Mouse (Mus musculus) heart, embryonic 15.5 days (tissue): Measurements from ENCODE around the gene Gm42791. TPM values are rescaled to one million over a fixed set of nuclear protein-coding genes. Genes with fewer than 3 reads are reported as not detected.

ENCODE experiments used
- ATAC-seq: fragments of 200-750 bp; cut with Nextera tagmentation; replicated peaks from 2 replicates; pipeline ENCODE4 v1.8.0; 2017; ENCODE audit warnings: low read depth, moderate TSS enrichment; ENCODE audit not compliant: insufficient number of reproducible peaks, insufficient read depth, low FRiP score
- H3K27ac ChIP-seq: fragments of 300-500 bp; sonication (generic); 2 replicates; pipeline ENCODE4 v1.5.1; 2015; ENCODE audit warnings: mild to moderate bottlenecking, inconsistent platforms
- H3K27me3 ChIP-seq: fragments of 300-500 bp; sonication (generic); 2 replicates; pipeline ENCODE4 v1.6.1; 2015; ENCODE audit warnings: inconsistent platforms
- H3K36me3 ChIP-seq: fragments of 300-500 bp; sonication (generic); 2 replicates; pipeline ENCODE4 v1.6.1; 2015; ENCODE audit warnings: mild to moderate bottlenecking, inconsistent platforms
- H3K4me1 ChIP-seq: fragments of 300-500 bp; sonication (generic); replicated peaks from 2 replicates; pipeline ENCODE4 v1.6.1; 2015; ENCODE audit warnings: inconsistent platforms
- H3K4me2 ChIP-seq: fragments of 300-500 bp; sonication (generic); 2 replicates; pipeline ENCODE4 v1.6.1; 2015; ENCODE audit warnings: inconsistent platforms, mild to moderate bottlenecking, moderate library complexity
- H3K4me3 ChIP-seq: fragments of 300-500 bp; sonication (generic); 2 replicates; pipeline ENCODE4 v1.5.1; 2015; ENCODE audit warnings: mild to moderate bottlenecking, inconsistent platforms
- H3K9ac ChIP-seq: fragments of 300-500 bp; sonication (generic); 2 replicates; pipeline ENCODE4 v1.6.1; 2015; ENCODE audit warnings: mild to moderate bottlenecking, inconsistent platforms
- H3K9me3 ChIP-seq: fragments of 300-500 bp; sonication (generic); replicated peaks from 2 replicates; pipeline ENCODE4 v1.6.1; 2016; ENCODE audit warnings: inconsistent platforms
- WGBS: fragments of 180-500 bp; shearing (Covaris S2); methylation state at CpG from one replicate; pipeline ENCODE4 v1.1.7; 2015; ENCODE audit warnings: mixed read lengths; 5-methylcytosine and 5-hydroxymethylcytosine counted together
- polyA plus RNA-seq: library from polyadenylated mRNA; unstranded; fragments of >200 nt; fragmentation: Nextera tagmentation; extraction: Ambion mirVana; gene quantifications from 2 replicates; pipeline ENCODE4 v1.2.1, GENCODE M21; 2015

Gene Gm42791
- polyA plus RNA-seq, 1 experiment from 2014 or later: 2.6 TPM

DNA sequence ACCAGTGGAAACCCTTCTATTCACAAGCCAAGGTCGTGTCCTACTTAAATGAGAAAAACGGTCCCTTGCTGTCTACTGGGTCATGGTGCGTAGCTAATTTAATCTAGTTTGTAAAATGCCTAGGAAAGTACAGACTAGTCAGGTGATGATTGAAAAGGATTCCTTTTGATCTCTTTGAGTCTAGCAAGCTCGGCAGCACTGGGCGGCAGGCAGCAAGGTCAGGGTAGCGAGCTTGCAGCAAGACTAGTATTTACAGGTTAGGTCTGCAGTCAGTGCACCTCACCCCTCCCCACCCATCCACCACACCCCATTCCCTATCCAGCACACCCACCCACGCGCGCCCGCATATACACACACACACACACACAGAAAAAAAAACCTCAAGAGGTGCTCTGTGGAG lies 34.7 kb downstream of the Gm42791 start:
- 0 out of 2 replicates have a peak overlapping the region, but pooled peaks have one; percentile 29 for H3K9ac ChIP-seq
- 67% methylated on average over 10 of the region's 10 CpGs for WGBS
- no peaks in the 10 kb centered on the region for H3K9me3 ChIP-seq
- no peaks in the 10 kb centered on the region for H3K27me3 ChIP-seq
- peaks cover 30% of the 10 kb centered on the region for H3K4me1 ChIP-seq
- no peak for ATAC-seq
- peak overlapping the region; percentile 50 for H3K4me3 ChIP-seq
- peak overlapping the region; percentile 80 for H3K4me2 ChIP-seq
- no peaks in the 10 kb centered on the region for H3K36me3 ChIP-seq
- peak overlapping the region; percentile 47; the same call in 1 of the 2 replicates for H3K27ac ChIP-seq

GRCm38 (mm10) chr5:148959068-148959990 lies 35.6 kb downstream of the Gm42791 start:
- peaks cover 21% of the 10 kb centered on the region for H3K4me1 ChIP-seq
- H3K36me3 ChIP-seq: no peaks in the 10 kb centered on the region
- H3K9ac ChIP-seq: peak overlapping the region; percentile 29
- WGBS: 1% methylated on average over 39 of the region's 39 CpGs
- H3K4me2 ChIP-seq: peak overlapping the region; percentile 80
- H3K27ac ChIP-seq: peak overlapping the region; percentile 47
- peak; percentile 65 for ATAC-seq
- H3K9me3 ChIP-seq: no peaks in the 10 kb centered on the region
- H3K27me3 ChIP-seq: no peaks in the 10 kb centered on the region
- peak overlapping the region; percentile 50 for H3K4me3 ChIP-seq

DNA sequence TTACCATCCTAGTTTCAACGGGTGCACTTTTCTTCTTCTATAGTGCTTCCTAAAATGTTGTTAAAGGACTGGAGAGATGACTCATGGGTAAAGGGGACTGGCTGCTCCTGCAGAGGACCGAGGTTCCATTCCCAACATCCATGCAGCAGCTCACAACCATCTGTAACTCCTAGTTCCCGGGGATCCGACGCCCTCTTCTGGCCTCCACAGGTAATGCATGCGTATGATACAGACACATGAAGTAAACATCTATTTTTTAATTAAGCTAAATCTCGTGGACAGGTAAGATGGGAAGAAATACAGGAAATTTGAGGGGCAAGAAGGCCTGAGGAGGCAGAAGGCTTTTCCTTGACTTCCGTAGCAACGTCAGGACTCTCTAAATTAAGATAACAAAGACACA lies 36.6 kb downstream of the Gm42791 start:
- Histone ChIP-seq H3K9me3 (no peaks in the 10 kb centered on the region), H3K27ac (no peak overlapping the region), H3K27me3 (no peaks in the 10 kb centered on the region), H3K9ac (no peak overlapping the region), H3K36me3 (no peaks in the 10 kb centered on the region), H3K4me1 (peaks cover 18% of the 10 kb centered on the region), H3K4me3 (no peak overlapping the region), H3K4me2 (no peak overlapping the region)
- 43% methylated on average over 9 of the region's 9 CpGs for WGBS
- ATAC-seq: no peak

GRCm38 (mm10) chr5:148956898-148957535 lies 37.9 kb downstream of the Gm42791 start:
- Histone ChIP-seq H3K4me3 (no peak overlapping the region), H3K4me1 (peaks cover 23% of the 10 kb centered on the region), H3K9me3 (no peaks in the 10 kb centered on the region), H3K27me3 (no peaks in the 10 kb centered on the region), H3K27ac (no peak overlapping the region), H3K4me2 (no peak overlapping the region), H3K36me3 (no peaks in the 10 kb centered on the region), H3K9ac (no peak overlapping the region)
- WGBS: 46% methylated on average over 9 of the region's 9 CpGs
- no peak for ATAC-seq

- 83% methylated on average over 9 of the region's 9 CpGs for WGBS
- no peak overlapping the region for H3K9ac ChIP-seq
- H3K36me3 ChIP-seq: no peaks in the 10 kb centered on the region
- no peak overlapping the region for H3K4me3 ChIP-seq
- peaks cover 27% of the 10 kb centered on the region for H3K4me1 ChIP-seq
- no peak overlapping the region for H3K27ac ChIP-seq
- ATAC-seq: no peak
- H3K4me2 ChIP-seq: no peak overlapping the region
- no peaks in the 10 kb centered on the region for H3K27me3 ChIP-seq
- H3K9me3 ChIP-seq: no peaks in the 10 kb centered on the region
Observed at GRCm38 (mm10) chr5:148956091-148956490, 38.9 kb downstream of the Gm42791 start.

GRCm38 (mm10) chr5:148955575-148955974 lies 39.4 kb downstream of the Gm42791 start:
- peaks cover 30% of the 10 kb centered on the region for H3K4me1 ChIP-seq
- H3K4me2 ChIP-seq: no peak overlapping the region
- 87% methylated on average over 6 of the region's 6 CpGs for WGBS
- H3K9me3 ChIP-seq: no peaks in the 10 kb centered on the region
- no peak for ATAC-seq
- no peak overlapping the region for H3K27ac ChIP-seq
- H3K9ac ChIP-seq: no peak overlapping the region
- H3K27me3 ChIP-seq: no peaks in the 10 kb centered on the region
- H3K4me3 ChIP-seq: no peak overlapping the region
- H3K36me3 ChIP-seq: no peaks in the 10 kb centered on the region

DNA sequence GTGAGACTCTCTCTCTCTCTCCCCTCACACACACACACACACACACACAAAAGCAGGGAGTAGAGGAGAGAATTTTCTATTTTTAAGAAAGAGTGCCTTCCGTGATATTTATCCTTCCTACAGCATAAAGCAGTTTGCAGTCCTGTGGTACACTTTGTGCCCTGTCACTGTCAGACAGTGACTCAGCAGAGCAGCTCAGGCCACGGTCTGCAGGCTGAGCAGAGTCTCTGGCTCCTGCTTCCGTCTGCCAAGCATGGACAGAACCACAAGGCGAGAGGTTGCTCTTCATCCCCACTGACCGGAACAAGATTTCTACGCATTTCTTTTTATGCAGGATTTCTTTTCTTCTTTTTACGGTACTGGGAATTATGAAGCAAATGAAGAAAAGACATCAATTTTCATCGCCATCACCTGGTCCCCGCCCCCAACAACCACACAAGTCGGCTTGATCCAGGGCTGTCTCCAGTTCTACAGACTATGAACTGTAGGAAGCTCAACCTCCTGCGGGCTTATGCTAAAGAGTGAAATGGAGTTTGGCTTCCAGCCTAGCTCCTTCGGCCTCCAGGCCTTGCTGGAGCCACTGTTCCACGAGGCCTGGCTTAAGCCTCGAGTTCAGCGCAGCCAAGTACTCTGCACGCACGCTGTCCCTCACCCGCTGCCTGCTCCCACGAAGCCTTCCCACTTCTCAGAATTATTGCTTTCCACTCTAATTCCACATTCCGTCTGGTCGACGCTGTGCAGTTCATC lies 40.5 kb downstream of the Gm42791 start:
- no peak overlapping the region for H3K27ac ChIP-seq
- H3K4me3 ChIP-seq: no peak overlapping the region
- H3K27me3 ChIP-seq: no peaks in the 10 kb centered on the region
- 78% methylated on average over 22 of the region's 22 CpGs for WGBS
- no peak overlapping the region for H3K9ac ChIP-seq
- H3K4me1 ChIP-seq: peaks cover 24% of the 10 kb centered on the region
- no peaks in the 10 kb centered on the region for H3K36me3 ChIP-seq
- H3K4me2 ChIP-seq: no peak overlapping the region
- no peak for ATAC-seq
- H3K9me3 ChIP-seq: no peaks in the 10 kb centered on the region

DNA sequence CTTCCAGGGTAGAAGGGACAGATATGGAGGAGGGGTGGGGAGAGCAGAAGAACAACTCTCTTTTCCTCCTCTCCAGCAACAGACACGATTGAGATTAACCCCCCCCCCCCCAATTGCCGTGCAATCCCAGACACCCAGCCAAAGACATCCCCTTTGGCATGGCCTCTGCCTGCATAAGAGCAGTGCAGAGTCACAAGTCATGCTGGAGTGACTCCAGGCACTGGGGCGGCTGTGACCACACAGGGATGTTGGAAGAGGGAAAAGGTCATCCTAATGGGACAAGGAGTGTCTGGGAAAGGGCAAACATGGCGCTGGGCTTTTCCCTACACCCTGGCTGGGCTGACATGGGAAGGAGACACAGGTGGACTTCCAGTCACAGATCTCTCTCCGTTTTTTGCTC lies 41.8 kb downstream of the Gm42791 start:
- 62% methylated on average over 5 of the region's 5 CpGs for WGBS

GRCm38 (mm10) chr5:148952419-148952818 lies 42.5 kb downstream of the Gm42791 start:
- no peak overlapping the region for H3K27ac ChIP-seq
- ATAC-seq: no peak
- no peaks in the 10 kb centered on the region for H3K27me3 ChIP-seq
- no peaks in the 10 kb centered on the region for H3K9me3 ChIP-seq
- H3K4me1 ChIP-seq: peaks cover 16% of the 10 kb centered on the region; the same call in 1 of the 2 replicates
- no peak overlapping the region for H3K9ac ChIP-seq
- H3K4me2 ChIP-seq: no peak overlapping the region
- H3K4me3 ChIP-seq: no peak overlapping the region
- no peaks in the 10 kb centered on the region for H3K36me3 ChIP-seq
- 52% methylated on average over 6 of the region's 6 CpGs for WGBS

More for the DNA sequence above, 41.8 kb downstream of the Gm42791 start:
- no peak overlapping the region for H3K9ac ChIP-seq
- no peaks in the 10 kb centered on the region for H3K36me3 ChIP-seq
- 0 out of 2 replicates have a peak, but pooled peaks have one; percentile 47 for ATAC-seq
- no peak overlapping the region for H3K4me3 ChIP-seq
- peaks cover 16% of the 10 kb centered on the region; the same call in 1 of the 2 replicates for H3K4me1 ChIP-seq
- H3K27me3 ChIP-seq: no peaks in the 10 kb centered on the region
- no peak overlapping the region for H3K27ac ChIP-seq
- no peak overlapping the region for H3K4me2 ChIP-seq
- no peaks in the 10 kb centered on the region for H3K9me3 ChIP-seq

DNA sequence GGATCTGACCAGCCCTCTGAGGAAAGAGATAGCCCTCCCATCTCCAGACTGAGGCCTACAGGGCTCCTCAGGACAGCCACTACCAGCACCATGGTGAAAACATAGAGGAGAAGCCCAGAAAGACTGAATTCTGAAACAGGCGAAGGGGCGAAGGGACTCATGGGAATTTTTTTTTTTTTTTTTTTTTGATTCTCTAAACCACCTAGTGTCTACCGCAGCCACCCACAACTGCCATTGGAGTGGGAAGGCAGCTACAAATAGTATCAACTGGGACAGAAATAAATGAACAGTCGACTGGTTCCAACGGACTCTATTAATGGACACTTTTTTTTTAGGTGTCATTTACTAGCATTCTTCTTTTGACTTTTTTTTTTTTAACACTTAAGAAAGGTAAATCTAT lies 43.6 kb downstream of the Gm42791 start:
- no peak overlapping the region for H3K4me2 ChIP-seq
- H3K27ac ChIP-seq: 0 out of 2 replicates have a peak overlapping the region, but pooled peaks have one; percentile 24
- no peak for ATAC-seq
- no peaks in the 10 kb centered on the region for H3K9me3 ChIP-seq
- H3K27me3 ChIP-seq: no peaks in the 10 kb centered on the region
- H3K9ac ChIP-seq: no peak overlapping the region
- H3K4me3 ChIP-seq: no peak overlapping the region
- peaks cover 16% of the 10 kb centered on the region; the same call in 1 of the 2 replicates for H3K4me1 ChIP-seq
- H3K36me3 ChIP-seq: no peaks in the 10 kb centered on the region
- WGBS: 59% methylated on average over 5 of the region's 5 CpGs

DNA sequence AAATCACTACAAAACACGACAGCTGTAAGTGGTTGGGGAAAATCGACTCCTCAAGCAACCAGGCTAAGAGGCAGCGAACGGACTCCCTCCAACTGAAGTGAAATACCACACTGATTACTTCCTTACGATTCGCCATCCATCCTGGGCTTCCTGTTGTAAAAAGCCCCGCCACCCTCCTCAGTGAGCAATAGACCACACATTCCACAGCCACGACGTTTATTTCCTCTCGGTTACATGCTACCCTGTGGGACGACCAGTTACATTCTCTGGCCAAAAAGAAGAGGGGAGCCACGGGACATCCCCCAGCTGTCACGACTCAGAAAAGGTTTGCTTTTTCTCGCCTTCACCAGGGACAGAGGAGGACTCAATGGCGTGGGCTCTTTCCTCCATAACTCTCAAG lies 44.9 kb downstream of the Gm42791 start:
- ATAC-seq: no peak
- no peaks in the 10 kb centered on the region for H3K27me3 ChIP-seq
- peaks cover 16% of the 10 kb centered on the region; the same call in 1 of the 2 replicates for H3K4me1 ChIP-seq
- no peaks in the 10 kb centered on the region for H3K9me3 ChIP-seq
- no peak overlapping the region for H3K9ac ChIP-seq
- H3K4me3 ChIP-seq: no peak overlapping the region
- no peak overlapping the region for H3K4me2 ChIP-seq
- 33% methylated on average over 15 of the region's 15 CpGs for WGBS
- peak overlapping the region; percentile 23; the same call in 1 of the 2 replicates for H3K27ac ChIP-seq
- H3K36me3 ChIP-seq: no peaks in the 10 kb centered on the region
